Mouse (Mus musculus) embryonic facial prominence, embryonic 10.5 days (tissue): ENCODE measurements around the gene Kctd8. TPM values are rescaled to one million over a fixed set of nuclear protein-coding genes. Genes with fewer than 3 reads are reported as not detected.
"Not testable (repeated sequence)": the region's sequence is repeated elsewhere in the genome, so short reads cannot be mapped to it uniquely, and the experiment has no call there.

Source experiments
- DNase-seq: peaks from one replicate; pipeline ENCODE4 v3.0.0-alpha.2; 2017; ENCODE audit warnings: low spot score
- H3K27ac ChIP-seq: fragments of 300-500 bp; sonication (generic); replicated peaks from 2 replicates; pipeline ENCODE4 v1.5.1; 2016; ENCODE audit warnings: mild to moderate bottlenecking
- H3K27me3 ChIP-seq: fragments of 300-500 bp; sonication (generic); replicated peaks from 2 replicates; pipeline ENCODE4 v1.6.1; 2016; ENCODE audit warnings: low read depth, mild to moderate bottlenecking; ENCODE audit not compliant: poor library complexity, severe bottlenecking
- H3K36me3 ChIP-seq: fragments of 300-500 bp; sonication (generic); replicated peaks from 2 replicates; pipeline ENCODE4 v1.6.1; 2016; ENCODE audit warnings: mild to moderate bottlenecking, moderate library complexity
- H3K4me1 ChIP-seq: fragments of 300-500 bp; sonication (generic); 2 replicates; pipeline ENCODE4 v1.6.1; 2016
- H3K4me3 ChIP-seq: fragments of 300-500 bp; sonication (generic); 2 replicates; pipeline ENCODE4 v1.5.1; 2016; ENCODE audit warnings: mild to moderate bottlenecking, moderate library complexity
- H3K9me3 ChIP-seq: fragments of 300-500 bp; sonication (generic); 2 replicates; pipeline ENCODE4 v1.6.1; 2016; ENCODE audit warnings: mild to moderate bottlenecking
- WGBS: fragments of 180-500 bp; shearing (Covaris S2); methylation state at CpG from one replicate; pipeline ENCODE4 v1.1.7; 2016; 5-methylcytosine and 5-hydroxymethylcytosine counted together
- polyA plus RNA-seq: library from polyadenylated mRNA; unstranded; fragments of >200 nt; fragmentation: Nextera tagmentation; extraction: Ambion mirVana; gene quantifications from 2 replicates; pipeline ENCODE4 v1.2.1, GENCODE M21; 2016

Kctd8 gene
- polyA plus RNA-seq, 1 experiment from 2014 or later: 0.66 TPM

DNA sequence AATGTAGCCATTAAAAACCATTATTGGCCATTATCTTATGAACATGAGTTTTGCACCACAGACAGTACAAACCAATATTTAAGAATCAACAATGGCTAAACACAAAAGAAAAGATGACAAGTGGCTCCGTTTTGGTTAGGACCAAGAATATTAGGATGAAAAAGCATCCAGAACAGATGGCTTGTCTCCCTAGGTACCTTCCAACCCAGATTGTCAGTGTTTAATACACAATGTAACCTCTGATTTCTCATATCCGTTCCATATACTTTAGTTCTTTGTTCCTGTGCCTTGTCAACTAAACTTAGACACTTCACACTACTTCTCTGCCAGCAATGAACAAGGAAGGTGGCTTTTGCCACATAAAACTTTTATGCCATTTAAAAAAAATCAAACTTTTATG, 89.1 kb downstream of the Kctd8 start:
- Histone ChIP-seq H3K4me1 (no peaks in the 10 kb centered on the region), H3K9me3 (no peaks in the 10 kb centered on the region), H3K36me3 (no peaks in the 10 kb centered on the region), H3K4me3 (no peak overlapping the region), H3K27me3 (no peaks in the 10 kb centered on the region), H3K27ac (no peak overlapping the region)
- WGBS: 80% methylated on average over 2 of the region's 2 CpGs
- no peak for DNase-seq

GRCm38 (mm10) chr5:69241931-69242330, 99.5 kb downstream of the Kctd8 start:
- no peaks in the 10 kb centered on the region for H3K36me3 ChIP-seq
- H3K4me3 ChIP-seq: no peak overlapping the region
- 73% methylated on average over 1 of the region's 1 CpGs for WGBS
- H3K27ac ChIP-seq: no peak overlapping the region
- no peaks in the 10 kb centered on the region for H3K27me3 ChIP-seq
- H3K9me3 ChIP-seq: no peaks in the 10 kb centered on the region
- H3K4me1 ChIP-seq: no peaks in the 10 kb centered on the region
- no peak for DNase-seq

DNA sequence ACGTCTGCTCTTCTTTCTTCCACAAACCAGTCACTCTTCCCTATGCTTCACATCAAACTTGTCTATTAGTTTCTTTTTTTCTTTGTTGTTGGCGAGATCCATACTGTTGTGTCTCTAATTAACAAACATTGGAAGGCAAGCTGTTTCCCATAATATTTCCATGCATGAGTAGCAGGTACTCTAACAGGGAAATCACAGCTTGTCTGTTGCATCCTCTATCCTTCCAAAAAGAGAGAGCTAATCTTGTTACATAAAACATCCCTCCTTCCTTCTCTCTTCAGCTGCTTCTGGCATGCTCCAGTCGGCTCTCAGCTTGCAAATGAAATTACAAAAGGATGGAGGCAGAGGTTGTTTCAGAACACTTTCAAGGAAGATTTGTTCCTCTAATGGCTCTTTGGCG, 107.9 kb downstream of the Kctd8 start:
- Histone ChIP-seq H3K4me1 (no peaks in the 10 kb centered on the region), H3K27ac (no peak overlapping the region), H3K9me3 (no peaks in the 10 kb centered on the region), H3K36me3 (no peaks in the 10 kb centered on the region), H3K27me3 (no peaks in the 10 kb centered on the region), H3K4me3 (no peak overlapping the region)
- WGBS: 71% methylated on average over 4 of the region's 4 CpGs
- no peak for DNase-seq

- H3K9me3 ChIP-seq, H3K4me3 ChIP-seq, H3K27me3 ChIP-seq, H3K36me3 ChIP-seq, H3K27ac ChIP-seq, H3K4me1 ChIP-seq, DNase-seq: not testable (repeated sequence)
- WGBS: 86% methylated on average over 1 of the region's 1 CpGs
Observed at GRCm38 (mm10) chr5:69231649-69232048, 109.8 kb downstream of the Kctd8 start.

- WGBS: 88% methylated on average over 2 of the region's 2 CpGs
- Histone ChIP-seq H3K36me3 (no peaks in the 10 kb centered on the region), H3K27me3 (no peaks in the 10 kb centered on the region), H3K9me3 (no peaks in the 10 kb centered on the region), H3K27ac (no peak overlapping the region), H3K4me1 (no peaks in the 10 kb centered on the region), H3K4me3 (no peak overlapping the region)
- DNase-seq: no peak
Observed at GRCm38 (mm10) chr5:69227147-69227546, 114.3 kb downstream of the Kctd8 start.

DNA sequence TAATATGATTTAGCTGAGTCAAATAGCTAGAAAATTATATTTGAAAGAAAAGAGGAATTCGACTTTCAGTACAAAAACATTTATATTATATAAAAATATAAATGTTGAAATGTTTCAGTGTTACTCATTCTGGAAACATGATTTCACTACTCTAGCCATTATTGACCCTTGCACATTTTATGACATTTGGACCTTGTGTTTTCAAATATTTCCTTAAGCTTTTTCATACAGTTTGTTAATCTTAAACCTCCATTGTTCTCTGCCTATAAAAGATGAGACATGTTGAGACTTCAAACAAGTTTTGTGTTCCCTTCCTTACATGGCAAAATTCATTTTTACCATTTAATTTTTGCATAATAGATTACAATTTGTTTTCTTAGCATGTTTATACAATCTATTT, 118.9 kb downstream of the Kctd8 start:
- no peak overlapping the region for H3K27ac ChIP-seq
- no peaks in the 10 kb centered on the region for H3K4me1 ChIP-seq
- no peak overlapping the region for H3K4me3 ChIP-seq
- no peaks in the 10 kb centered on the region for H3K9me3 ChIP-seq
- H3K27me3 ChIP-seq: no peaks in the 10 kb centered on the region
- DNase-seq: no peak
- 84% methylated on average over 1 of the region's 1 CpGs for WGBS
- no peaks in the 10 kb centered on the region for H3K36me3 ChIP-seq

- Histone ChIP-seq H3K36me3 (no peaks in the 10 kb centered on the region), H3K27ac (no peak overlapping the region), H3K27me3 (no peaks in the 10 kb centered on the region), H3K9me3 (no peaks in the 10 kb centered on the region), H3K4me3 (no peak overlapping the region), H3K4me1 (no peaks in the 10 kb centered on the region)
- no peak for DNase-seq
- 57% methylated on average over 3 of the region's 3 CpGs for WGBS
Observed at GRCm38 (mm10) chr5:69215216-69215615, 126.3 kb downstream of the Kctd8 start.

GRCm38 (mm10) chr5:69209401-69209800, 132.1 kb downstream of the Kctd8 start:
- no peaks in the 10 kb centered on the region for H3K4me1 ChIP-seq
- no peak for DNase-seq
- H3K27me3 ChIP-seq: no peaks in the 10 kb centered on the region
- H3K36me3 ChIP-seq: no peaks in the 10 kb centered on the region
- H3K4me3 ChIP-seq: no peak overlapping the region
- H3K9me3 ChIP-seq: no peaks in the 10 kb centered on the region
- no peak overlapping the region for H3K27ac ChIP-seq

GRCm38 (mm10) chr5:69207713-69208112, 133.8 kb downstream of the Kctd8 start:
- WGBS: 64% methylated on average over 2 of the region's 2 CpGs
- H3K27ac ChIP-seq: no peak overlapping the region
- no peaks in the 10 kb centered on the region for H3K4me1 ChIP-seq

GRCm38 (mm10) chr5:69159897-69160509, 181.5 kb downstream of the Kctd8 start:
- no peak overlapping the region for H3K27ac ChIP-seq
- no peaks in the 10 kb centered on the region for H3K27me3 ChIP-seq
- no peaks in the 10 kb centered on the region for H3K36me3 ChIP-seq
- DNase-seq: no peak
- H3K4me1 ChIP-seq: no peaks in the 10 kb centered on the region
- no peaks in the 10 kb centered on the region for H3K9me3 ChIP-seq
- 82% methylated on average over 4 of the region's 4 CpGs for WGBS
- no peak overlapping the region for H3K4me3 ChIP-seq

More at GRCm38 (mm10) chr5:69207713-69208112, 133.8 kb downstream of the Kctd8 start:
- H3K36me3 ChIP-seq: no peaks in the 10 kb centered on the region
- H3K9me3 ChIP-seq: no peaks in the 10 kb centered on the region
- no peaks in the 10 kb centered on the region for H3K27me3 ChIP-seq
- no peak overlapping the region for H3K4me3 ChIP-seq
- DNase-seq: no peak

GRCm38 (mm10) chr5:69156489-69156888, 185.0 kb downstream of the Kctd8 start:
- Histone ChIP-seq H3K27me3 (no peaks in the 10 kb centered on the region), H3K36me3 (no peaks in the 10 kb centered on the region), H3K4me1 (no peaks in the 10 kb centered on the region), H3K4me3 (no peak overlapping the region), H3K9me3 (no peaks in the 10 kb centered on the region), H3K27ac (no peak overlapping the region)
- DNase-seq: no peak
- WGBS: 81% methylated on average over 3 of the region's 3 CpGs

DNA sequence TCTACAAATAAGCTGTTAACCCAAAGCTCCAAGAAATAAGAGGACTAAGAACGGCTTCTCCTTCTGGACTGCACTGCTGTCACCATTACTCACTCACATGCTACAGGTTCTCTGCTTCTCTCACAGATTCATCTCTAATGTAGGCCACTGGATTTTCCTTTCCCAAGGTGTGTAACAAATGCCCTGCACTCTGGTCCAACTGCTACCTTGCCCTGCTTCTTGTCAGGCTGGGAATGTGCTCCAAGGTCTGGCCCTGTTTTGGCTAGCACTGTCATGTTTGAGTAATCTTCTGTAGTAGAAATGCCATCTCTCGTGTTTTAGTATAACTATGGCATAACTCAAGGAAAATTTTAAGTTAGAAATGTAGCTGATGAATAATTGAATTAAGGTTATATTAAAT, 195.7 kb downstream of the Kctd8 start:
- Histone ChIP-seq H3K36me3 (no peaks in the 10 kb centered on the region), H3K4me1 (no peaks in the 10 kb centered on the region), H3K27me3 (no peaks in the 10 kb centered on the region), H3K9me3 (no peaks in the 10 kb centered on the region), H3K4me3 (no peak overlapping the region), H3K27ac (no peak overlapping the region)
- 88% methylated on average over 2 of the region's 2 CpGs for WGBS
- DNase-seq: no peak

DNA sequence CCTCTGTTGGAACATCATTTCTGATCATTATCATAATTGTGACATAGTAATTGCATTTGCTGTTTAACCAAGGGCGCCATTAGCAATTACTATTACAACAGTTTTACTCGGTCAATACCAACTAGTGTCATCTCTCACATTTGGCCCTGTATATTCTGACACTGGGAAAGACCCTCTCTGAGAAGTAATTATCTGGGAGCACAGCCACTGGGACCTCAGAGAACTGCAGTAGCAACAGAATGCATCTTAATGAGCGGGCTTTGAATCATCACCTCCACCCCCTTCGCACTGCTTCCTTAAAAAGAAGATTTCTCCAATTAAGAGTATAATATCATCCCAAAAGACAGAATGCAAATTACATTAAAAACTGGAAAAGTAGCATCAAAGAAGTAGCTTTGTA, 200.4 kb downstream of the Kctd8 start:
- Histone ChIP-seq H3K4me1 (no peaks in the 10 kb centered on the region), H3K36me3 (no peaks in the 10 kb centered on the region), H3K4me3 (no peak overlapping the region), H3K27ac (no peak overlapping the region), H3K27me3 (no peaks in the 10 kb centered on the region), H3K9me3 (no peaks in the 10 kb centered on the region)
- 84% methylated on average over 4 of the region's 4 CpGs for WGBS
- DNase-seq: no peak

DNA sequence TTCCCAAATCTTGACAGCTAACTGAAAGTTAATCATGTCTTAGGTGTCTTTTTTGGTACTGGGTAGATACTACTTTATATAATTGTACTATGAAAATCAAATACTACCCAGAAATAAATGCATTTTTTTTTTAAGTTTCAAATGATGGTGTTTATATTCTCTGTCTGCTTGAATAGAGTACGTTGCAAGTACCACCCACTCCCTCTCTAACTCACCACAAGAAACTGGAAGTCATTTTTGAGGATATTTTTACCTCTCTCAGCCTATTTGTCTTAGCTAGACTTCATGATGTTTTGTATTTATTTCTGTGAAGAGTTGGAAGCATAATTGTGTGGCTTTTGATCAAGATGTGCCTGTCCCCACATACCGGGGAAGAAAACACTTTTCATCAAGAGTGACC, 232.8 kb downstream of the Kctd8 start:
- Histone ChIP-seq H3K4me3 (no peak overlapping the region), H3K27me3 (no peaks in the 10 kb centered on the region), H3K36me3 (no peaks in the 10 kb centered on the region), H3K4me1 (no peaks in the 10 kb centered on the region), H3K27ac (no peak overlapping the region), H3K9me3 (no peaks in the 10 kb centered on the region)
- DNase-seq: no peak
- 85% methylated on average over 2 of the region's 2 CpGs for WGBS
